Mouse (Mus musculus) heart, embryonic 16.5 days (tissue): Measurements from ENCODE around the gene Pgam5. TPM values are rescaled to one million over a fixed set of nuclear protein-coding genes. Genes with fewer than 3 reads are reported as not detected.
A peak's percentile ranks its signal among the peaks of the same experiment; 100 is the strongest.

Source experiments
- ATAC-seq: fragments of 200-750 bp; cut with Nextera tagmentation; replicated peaks from 2 replicates; pipeline ENCODE4 v1.8.0; 2017; ENCODE audit warnings: moderate number of reproducible peaks; ENCODE audit not compliant: insufficient read depth, low FRiP score; ENCODE audit errors: extremely low read depth
- H3K27ac ChIP-seq: fragments of 300-500 bp; sonication (generic); 2 replicates; pipeline ENCODE4 v1.5.1; 2014; ENCODE audit warnings: mild to moderate bottlenecking, low read length, control low read depth, moderate library complexity
- H3K27me3 ChIP-seq: fragments of 300-500 bp; sonication (generic); 2 replicates; pipeline ENCODE4 v1.6.1; 2014; ENCODE audit warnings: low read length, mixed read lengths; ENCODE audit not compliant: control insufficient read depth, insufficient read depth
- H3K36me3 ChIP-seq: fragments of 300-500 bp; sonication (generic); 2 replicates; pipeline ENCODE4 v1.6.1; 2014; ENCODE audit not compliant: control insufficient read depth, insufficient read depth
- H3K4me1 ChIP-seq: fragments of 300-500 bp; sonication (generic); 2 replicates; pipeline ENCODE4 v1.6.1; 2014; ENCODE audit warnings: low read length, mixed read lengths; ENCODE audit not compliant: control insufficient read depth, insufficient read depth
- H3K4me2 ChIP-seq: fragments of 300-500 bp; sonication (generic); 2 replicates; pipeline ENCODE4 v1.6.1; 2014; ENCODE audit warnings: low read depth, mild to moderate bottlenecking, control low read depth, low read length
- H3K4me3 ChIP-seq: fragments of 300-500 bp; sonication (generic); 2 replicates; pipeline ENCODE4 v1.5.1; 2014; ENCODE audit warnings: mild to moderate bottlenecking, control low read depth, low read length
- H3K9ac ChIP-seq: fragments of 300-500 bp; sonication (generic); 2 replicates; pipeline ENCODE4 v1.6.1; 2014; ENCODE audit warnings: low read length, control low read depth
- H3K9me3 ChIP-seq: fragments of 300-500 bp; sonication (generic); replicated peaks from 2 replicates; pipeline ENCODE4 v1.6.1; 2016; ENCODE audit warnings: low read length; ENCODE audit not compliant: control insufficient read depth
- WGBS: fragments of 180-500 bp; shearing (Covaris S2); extraction: QIAGEN DNeasy Blood & Tissue Kit; methylation state at CpG from one replicate; pipeline ENCODE4 v1.1.7; 2014; 5-methylcytosine and 5-hydroxymethylcytosine counted together
- polyA plus RNA-seq: library from polyadenylated mRNA; unstranded; fragments of >200 nt; fragmentation: Nextera tagmentation; extraction: Ambion mirVana; gene quantifications from 2 replicates; pipeline ENCODE4 v1.2.1, GENCODE M21; 2015

The Pgam5 gene
- polyA plus RNA-seq, 1 experiment from 2014 or later = 51.5 TPM

GRCm38 (mm10) chr5:110266941-110267340 is 2.8 kb downstream of the Pgam5 start:
- ATAC-seq = no peak
- Histone ChIP-seq H3K9ac (no peak overlapping the region), H3K4me1 (peaks cover 7% of the 10 kb centered on the region), H3K4me2 (no peak overlapping the region), H3K36me3 (peaks cover 26% of the 10 kb centered on the region), H3K9me3 (no peaks in the 10 kb centered on the region), H3K27me3 (no peaks in the 10 kb centered on the region), H3K4me3 (no peak overlapping the region), H3K27ac (no peak overlapping the region)
- WGBS = 80% methylated on average over 4 of the region's 4 CpGs

- WGBS = 76% methylated on average over 2 of the region's 2 CpGs
- ATAC-seq = no peak
- H3K4me3 ChIP-seq = no peak overlapping the region
- H3K9me3 ChIP-seq = no peaks in the 10 kb centered on the region
- H3K27me3 ChIP-seq = no peaks in the 10 kb centered on the region
- H3K4me1 ChIP-seq = no peaks in the 10 kb centered on the region
- no peak overlapping the region for H3K9ac ChIP-seq
- peaks cover 58% of the 10 kb centered on the region for H3K36me3 ChIP-seq
- H3K27ac ChIP-seq = no peak overlapping the region
- H3K4me2 ChIP-seq = no peak overlapping the region
Measured at GRCm38 (mm10) chr5:110244091-110244490, 25.6 kb downstream of the Pgam5 start.

GRCm38 (mm10) chr5:110232346-110232745 is 37.4 kb downstream of the Pgam5 start:
- H3K9ac ChIP-seq = no peak overlapping the region
- 75% methylated on average over 6 of the region's 6 CpGs for WGBS

GRCm38 (mm10) chr5:110231638-110232037 is 38.1 kb downstream of the Pgam5 start:
- ATAC-seq = no peak
- Histone ChIP-seq H3K4me2 (peak overlapping the region; percentile 88), H3K9ac (peak overlapping the region; percentile 98), H3K36me3 (peaks cover 20% of the 10 kb centered on the region), H3K27ac (no peak overlapping the region), H3K4me3 (peak overlapping the region; percentile 98), H3K9me3 (no peaks in the 10 kb centered on the region), H3K27me3 (no peaks in the 10 kb centered on the region), H3K4me1 (peaks cover 11% of the 10 kb centered on the region)
- 42% methylated on average over 13 of the region's 13 CpGs for WGBS

More at GRCm38 (mm10) chr5:110232346-110232745, 37.4 kb downstream of the Pgam5 start:
- Histone ChIP-seq H3K9me3 (no peaks in the 10 kb centered on the region), H3K27ac (no peak overlapping the region), H3K4me1 (peaks cover 11% of the 10 kb centered on the region), H3K27me3 (no peaks in the 10 kb centered on the region), H3K4me3 (no peak overlapping the region), H3K36me3 (peaks cover 24% of the 10 kb centered on the region), H3K4me2 (peak overlapping the region; percentile 88; the same call in 1 of the 2 replicates)
- ATAC-seq = no peak

GRCm38 (mm10) chr5:110230780-110231461 is 38.8 kb downstream of the Pgam5 start, which contains the start of gene Ankle2:
Gene Ankle2, plus strand, starts transcription at chr5:110231004.
- Histone ChIP-seq H3K9ac (peak within 1 kb of the TSS; percentile 98), H3K27ac (peak within 1 kb of the TSS; percentile 96), H3K27me3 (no peaks in the 10 kb centered on the region), H3K4me2 (peak within 1 kb of the TSS; percentile 88), H3K4me3 (peak within 1 kb of the TSS; percentile 98), H3K36me3 (peaks cover 20% of the 10 kb centered on the region), H3K4me1 (peaks cover 11% of the 10 kb centered on the region), H3K9me3 (no peaks in the 10 kb centered on the region)
- WGBS = under 1% methylated on average over 77 of the region's 81 CpGs
- ATAC-seq = peak; percentile 93

GRCm38 (mm10) chr5:110230401-110230779 is 39.3 kb downstream of the Pgam5 start:
- Histone ChIP-seq H3K36me3 (peaks cover 18% of the 10 kb centered on the region), H3K27me3 (no peaks in the 10 kb centered on the region), H3K4me3 (peak overlapping the region; percentile 98), H3K9me3 (no peaks in the 10 kb centered on the region), H3K9ac (peak overlapping the region; percentile 98), H3K4me1 (peaks cover 11% of the 10 kb centered on the region), H3K27ac (peak overlapping the region; percentile 96), H3K4me2 (peak overlapping the region; percentile 88)
- WGBS = 7% methylated on average over 8 of the region's 8 CpGs
- no peak for ATAC-seq

GRCm38 (mm10) chr5:110227336-110227883 is 42.3 kb downstream of the Pgam5 start:
- Histone ChIP-seq H3K36me3 (peaks cover 28% of the 10 kb centered on the region), H3K9me3 (no peaks in the 10 kb centered on the region), H3K4me2 (no peak overlapping the region), H3K27me3 (no peaks in the 10 kb centered on the region), H3K4me1 (peaks cover 11% of the 10 kb centered on the region), H3K9ac (no peak overlapping the region), H3K27ac (no peak overlapping the region), H3K4me3 (no peak overlapping the region)
- no peak for ATAC-seq
- WGBS = 45% methylated on average over 1 of the region's 1 CpGs

DNA sequence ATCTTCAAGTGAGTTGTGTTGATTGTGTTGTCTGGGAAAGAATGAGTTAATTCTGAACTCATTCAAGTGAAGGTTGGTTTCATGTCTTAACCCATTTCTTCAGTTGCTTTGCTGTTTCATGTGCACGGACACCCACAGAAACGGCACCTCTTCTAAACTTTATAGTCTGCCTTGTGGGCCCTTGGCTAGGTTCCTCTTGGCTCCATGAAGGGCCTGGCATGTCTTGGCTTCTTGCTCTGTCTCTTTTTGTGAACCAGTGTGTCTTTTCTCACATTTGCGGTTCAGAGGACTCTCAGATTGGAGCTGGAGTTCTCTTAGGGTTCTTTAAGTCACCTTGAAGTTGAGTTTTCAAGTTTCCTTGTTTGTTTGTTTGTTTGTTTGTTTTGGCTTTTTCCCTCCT is 44.7 kb downstream of the Pgam5 start:
- H3K4me2 ChIP-seq = no peak overlapping the region
- peaks cover 48% of the 10 kb centered on the region for H3K36me3 ChIP-seq
- no peak overlapping the region for H3K4me3 ChIP-seq
- ATAC-seq = no peak
- WGBS = 82% methylated on average over 3 of the region's 3 CpGs
- H3K4me1 ChIP-seq = peaks cover under 1% of the 10 kb centered on the region
- H3K9me3 ChIP-seq = no peaks in the 10 kb centered on the region
- H3K9ac ChIP-seq = no peak overlapping the region
- H3K27me3 ChIP-seq = no peaks in the 10 kb centered on the region
- H3K27ac ChIP-seq = no peak overlapping the region

- Histone ChIP-seq H3K9ac (no peak overlapping the region), H3K36me3 (peaks cover 65% of the 10 kb centered on the region), H3K9me3 (no peaks in the 10 kb centered on the region), H3K27ac (no peak overlapping the region), H3K4me3 (no peak overlapping the region), H3K4me2 (no peak overlapping the region), H3K4me1 (no peaks in the 10 kb centered on the region), H3K27me3 (no peaks in the 10 kb centered on the region)
- 88% methylated on average over 6 of the region's 6 CpGs for WGBS
- ATAC-seq = no peak
Measured at GRCm38 (mm10) chr5:110222757-110223156, 47.0 kb downstream of the Pgam5 start.
